Mouse (Mus musculus): ENCODE measurements around the gene Kirrel. TPM values are rescaled to one million over a fixed set of nuclear protein-coding genes. Genes with fewer than 3 reads are reported as not detected.

The Kirrel gene
- not detected in 2 replicates for polyA plus RNA-seq (2012)

DNA sequence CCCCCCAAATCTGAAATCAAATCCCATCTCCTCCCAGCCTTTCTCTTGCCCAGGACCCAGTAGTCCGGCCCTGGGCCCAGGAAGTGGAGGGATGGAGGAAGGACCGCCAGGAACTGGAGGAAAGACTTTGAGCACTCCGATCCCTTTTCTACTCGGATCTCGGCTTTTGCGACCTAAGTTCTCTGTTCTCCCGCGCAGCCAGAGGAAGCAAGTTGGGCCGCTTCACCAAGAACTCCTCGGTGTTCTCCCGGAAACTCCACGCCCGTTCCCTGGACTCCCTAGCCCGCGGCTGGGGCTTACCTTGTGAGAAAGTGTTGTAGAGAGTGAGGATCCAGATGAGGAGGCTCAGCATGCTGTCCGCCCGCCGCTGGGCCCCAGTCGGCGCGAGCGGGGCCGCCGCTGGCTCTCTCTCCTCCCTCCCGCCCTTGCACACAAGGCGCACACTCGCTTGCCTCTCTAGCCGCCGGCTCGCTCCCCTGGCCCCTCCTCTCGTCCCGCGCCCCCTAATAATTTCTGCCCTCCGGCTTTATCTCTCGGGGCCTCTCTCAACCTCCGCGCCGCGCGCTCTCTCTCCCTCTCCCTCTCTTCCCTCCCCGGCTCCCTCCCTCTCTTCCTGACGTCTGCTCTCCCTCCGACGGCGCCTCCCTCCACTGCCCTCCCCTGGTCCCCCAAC lies at the start of gene Kirrel:
Gene Kirrel, minus strand, starts transcription at position 652 of the 673 bp plus-strand sequence.
- TF ChIP-seq GATA1 (IDR thresholded peaks at IDR 0.05; ENCODE audit: low read length), result no peak

- no peak for TF ChIP-seq GATA1 (IDR thresholded peaks at IDR 0.05; ENCODE audit: low read length)
Measured at GRCm38 (mm10) chr3:87223636-87224035, 49.1 kb upstream of the Kirrel start.

DNA sequence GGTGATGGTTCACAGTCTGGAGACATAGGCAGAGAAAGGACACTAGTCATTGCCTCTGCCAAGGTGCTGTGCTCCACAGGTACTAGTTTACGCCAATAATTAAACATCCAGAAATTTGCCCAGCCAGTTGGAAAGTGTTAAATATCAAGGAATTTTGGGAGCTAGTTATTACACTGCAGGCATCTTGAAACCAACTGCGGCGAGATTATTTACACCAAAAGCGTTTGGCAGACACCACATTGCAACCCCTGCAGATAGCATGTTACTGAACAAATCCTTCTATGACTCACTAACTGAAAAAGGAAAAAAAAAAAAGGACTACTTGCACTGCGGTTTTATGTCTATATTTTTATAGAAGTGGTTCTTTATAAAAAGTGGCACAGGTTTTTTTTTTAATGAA lies 47.8 kb upstream of the Kirrel start:
- TF ChIP-seq GATA1 (IDR thresholded peaks at IDR 0.05; ENCODE audit: low read length), result no peak

DNA sequence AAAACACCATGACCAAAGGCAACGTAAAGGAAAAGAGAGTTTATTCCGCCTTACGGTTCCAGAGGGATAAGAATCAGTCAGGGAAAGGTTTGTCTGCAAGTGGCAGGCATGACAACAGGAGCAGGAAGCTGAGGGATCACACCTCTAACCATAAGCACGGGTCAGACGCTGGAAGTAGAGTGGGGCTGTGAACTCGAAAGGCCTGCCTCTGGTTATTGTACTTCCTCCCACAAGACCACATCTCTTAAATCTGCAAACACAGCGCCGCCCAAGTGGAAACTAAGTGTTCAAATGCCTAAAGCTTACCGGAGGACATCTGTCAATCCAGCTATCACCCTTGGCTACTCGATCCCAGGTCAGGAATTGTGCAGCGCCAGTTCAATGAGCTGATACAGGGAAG lies 40.6 kb upstream of the Kirrel start:
- no peak for TF ChIP-seq GATA1 (IDR thresholded peaks at IDR 0.05; ENCODE audit: low read length)

DNA sequence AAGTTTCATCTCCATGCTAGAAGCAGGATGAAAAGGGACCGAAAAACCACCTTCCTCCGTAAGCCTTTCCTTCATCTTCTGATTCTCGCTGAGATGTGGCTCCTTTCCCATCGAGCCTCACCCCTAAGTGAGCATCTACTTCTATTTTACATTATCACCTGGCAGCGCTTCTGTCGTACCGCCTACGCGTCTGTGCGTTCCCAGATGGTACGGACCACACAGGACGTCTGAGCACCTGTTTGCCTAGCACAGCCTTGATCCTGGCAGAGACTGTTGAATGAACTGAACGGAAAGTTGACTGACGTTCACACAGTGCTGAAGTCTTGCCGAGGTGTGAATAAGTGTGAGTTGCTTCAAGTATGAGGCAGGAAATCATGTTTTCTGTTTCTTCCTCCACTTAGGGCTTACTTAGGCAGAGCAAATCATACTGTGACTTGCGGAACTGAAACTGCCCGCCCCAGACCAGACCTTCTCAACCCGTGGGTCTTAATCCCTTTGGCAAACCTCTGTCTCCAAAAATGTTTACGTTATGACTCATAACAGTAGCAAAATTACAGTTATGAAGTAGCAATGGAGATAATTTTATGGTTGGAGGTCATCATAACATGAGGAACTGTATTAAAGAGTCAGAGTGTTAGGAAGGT lies 39.8 kb upstream of the Kirrel start:
- no peak for TF ChIP-seq GATA1 (IDR thresholded peaks at IDR 0.05; ENCODE audit: low read length)

DNA sequence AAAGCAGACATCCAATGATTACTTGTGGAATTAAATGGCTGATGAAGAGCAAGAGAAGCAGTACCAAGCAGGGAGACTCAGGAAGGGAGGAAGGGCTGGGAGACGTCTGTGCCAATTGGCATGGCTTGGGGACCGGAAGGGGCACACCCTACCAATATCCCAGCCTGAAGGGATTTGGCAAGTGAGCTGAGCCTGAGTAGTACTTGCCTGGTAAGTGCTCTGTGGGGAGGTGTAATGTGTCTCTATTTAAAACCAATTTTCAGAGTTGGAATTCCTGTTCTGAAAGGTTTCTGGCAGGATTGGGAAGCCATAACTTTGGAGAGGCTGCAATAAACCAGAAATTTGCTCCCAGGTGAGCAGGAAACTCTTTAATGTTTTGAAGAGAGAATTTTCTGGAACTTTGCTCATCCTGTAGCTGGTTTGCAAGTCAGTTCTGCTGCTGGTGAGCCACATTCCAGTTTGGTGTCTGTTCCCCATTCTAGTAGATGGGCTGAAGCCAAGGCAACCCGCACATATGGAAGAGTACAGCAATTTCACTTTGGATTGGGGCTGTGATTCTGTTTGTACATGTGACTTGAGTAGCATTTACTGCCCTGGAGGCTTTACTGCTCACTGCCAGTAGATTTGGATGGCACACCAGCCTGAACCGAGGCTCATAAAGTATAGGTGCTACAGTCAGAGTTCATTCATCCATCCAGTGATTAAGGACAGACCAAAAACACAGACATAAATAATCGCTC lies 32.0 kb upstream of the Kirrel start:
- no peak for TF ChIP-seq GATA1 (IDR thresholded peaks at IDR 0.05; ENCODE audit: low read length)

DNA sequence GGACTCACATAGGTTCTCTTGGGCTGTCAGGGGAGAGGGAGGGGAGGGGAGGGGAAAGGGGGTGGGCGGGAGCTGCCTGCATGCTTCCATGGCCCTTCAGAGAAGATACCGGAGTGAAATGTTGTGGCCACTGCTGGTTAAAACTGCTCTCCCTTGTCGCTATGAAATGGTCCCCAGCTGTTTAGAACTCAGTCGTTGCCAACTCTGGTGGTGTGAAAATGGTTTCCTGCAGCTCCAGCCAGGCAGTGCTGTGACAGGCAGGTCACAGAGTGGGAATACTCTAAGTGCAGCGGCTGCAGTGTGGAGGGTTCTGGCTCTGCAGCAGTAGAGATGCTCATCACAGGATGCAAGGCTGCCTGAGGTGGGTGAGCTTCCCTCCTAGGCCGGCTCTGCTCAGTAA lies 22.1 kb upstream of the Kirrel start:
- no peak for TF ChIP-seq GATA1 (IDR thresholded peaks at IDR 0.05; ENCODE audit: low read length)

DNA sequence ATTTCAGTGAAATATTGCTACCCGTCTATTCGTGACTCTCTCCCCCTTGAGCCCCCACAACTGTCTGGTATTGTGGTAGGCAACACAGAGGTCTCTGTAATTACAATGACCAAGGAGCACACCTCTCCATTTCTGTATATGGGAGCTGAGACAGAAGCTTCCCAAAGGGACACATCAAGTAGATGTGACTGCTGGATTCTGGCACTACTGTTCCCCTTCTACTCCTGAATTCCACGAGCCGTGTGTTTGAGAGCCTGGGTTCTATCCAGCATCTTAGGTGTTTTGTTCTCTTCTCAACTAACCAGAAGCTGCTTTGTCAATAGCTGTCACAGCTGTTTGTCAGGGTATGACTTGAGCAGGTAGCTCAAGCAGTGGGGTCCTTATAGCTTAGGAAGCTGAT lies 20.5 kb upstream of the Kirrel start:
- no peak for TF ChIP-seq GATA1 (IDR thresholded peaks at IDR 0.05; ENCODE audit: low read length)

DNA sequence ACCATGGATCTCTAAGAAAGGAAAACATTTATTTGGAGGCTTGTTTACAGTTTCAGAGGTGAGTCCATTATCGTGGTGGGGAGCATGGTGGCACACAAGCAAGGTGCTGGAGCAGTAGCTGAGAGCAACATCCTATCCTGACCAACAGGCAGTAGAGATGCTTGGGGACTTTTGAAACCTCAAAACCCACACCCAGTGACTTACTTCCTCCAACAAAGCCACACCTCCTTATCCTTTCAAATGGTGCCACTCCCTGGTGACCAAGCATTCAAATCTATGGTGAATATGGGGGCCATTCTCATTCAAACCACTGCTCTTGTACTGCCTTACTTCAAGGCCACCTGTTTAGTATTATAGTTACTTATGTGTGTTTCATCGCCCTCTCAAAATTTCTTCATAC lies 20.0 kb upstream of the Kirrel start:
- no peak for TF ChIP-seq GATA1 (IDR thresholded peaks at IDR 0.05; ENCODE audit: low read length)

DNA sequence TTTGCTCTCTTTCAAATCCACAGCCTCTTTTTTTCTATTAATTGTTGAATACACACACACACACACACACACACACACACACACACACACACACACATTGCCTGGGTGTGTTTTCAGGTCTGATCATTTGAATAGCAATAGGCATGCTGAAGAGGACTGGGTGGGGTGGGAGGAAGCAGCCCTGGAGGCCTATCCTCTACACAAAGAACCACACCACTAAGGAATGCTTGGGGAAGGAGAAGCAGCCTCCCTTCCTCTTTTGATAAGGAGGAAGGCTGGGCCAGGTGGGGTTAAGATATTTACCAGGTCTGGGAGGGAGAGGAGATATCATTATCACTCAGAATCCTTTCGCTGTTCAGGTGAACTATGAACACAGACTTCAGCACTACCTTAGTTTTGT lies 19.2 kb upstream of the Kirrel start:
- no peak for TF ChIP-seq GATA1 (IDR thresholded peaks at IDR 0.05; ENCODE audit: low read length)

DNA sequence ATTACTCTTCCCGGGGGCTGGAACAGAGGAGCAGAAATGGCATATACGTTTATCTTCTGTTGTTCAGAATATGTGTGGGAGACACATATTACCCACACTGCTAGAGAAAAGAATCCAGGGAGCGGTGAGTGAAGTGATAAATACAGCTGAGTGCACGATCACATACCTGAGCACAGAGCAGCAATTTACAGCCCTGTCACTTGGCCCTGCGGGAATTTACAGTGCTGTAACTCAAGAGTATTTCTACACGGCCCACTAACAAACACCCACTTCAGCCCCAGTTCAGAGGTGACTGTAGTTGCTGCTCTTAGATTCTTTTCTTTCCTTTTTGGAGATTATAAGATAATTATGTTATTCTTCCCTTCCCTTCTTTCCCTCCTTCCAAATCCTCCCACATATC lies 18.8 kb upstream of the Kirrel start:
- no peak for TF ChIP-seq GATA1 (IDR thresholded peaks at IDR 0.05; ENCODE audit: low read length)

- TF ChIP-seq GATA1 (IDR thresholded peaks at IDR 0.05; ENCODE audit: low read length), result no peak
Measured at GRCm38 (mm10) chr3:87176687-87177086, 2.1 kb upstream of the Kirrel start.

- TF ChIP-seq GATA1 (IDR thresholded peaks at IDR 0.05; ENCODE audit: low read length), result no peak
Measured at GRCm38 (mm10) chr3:87175438-87175815, 880 bp upstream of the Kirrel start.

DNA sequence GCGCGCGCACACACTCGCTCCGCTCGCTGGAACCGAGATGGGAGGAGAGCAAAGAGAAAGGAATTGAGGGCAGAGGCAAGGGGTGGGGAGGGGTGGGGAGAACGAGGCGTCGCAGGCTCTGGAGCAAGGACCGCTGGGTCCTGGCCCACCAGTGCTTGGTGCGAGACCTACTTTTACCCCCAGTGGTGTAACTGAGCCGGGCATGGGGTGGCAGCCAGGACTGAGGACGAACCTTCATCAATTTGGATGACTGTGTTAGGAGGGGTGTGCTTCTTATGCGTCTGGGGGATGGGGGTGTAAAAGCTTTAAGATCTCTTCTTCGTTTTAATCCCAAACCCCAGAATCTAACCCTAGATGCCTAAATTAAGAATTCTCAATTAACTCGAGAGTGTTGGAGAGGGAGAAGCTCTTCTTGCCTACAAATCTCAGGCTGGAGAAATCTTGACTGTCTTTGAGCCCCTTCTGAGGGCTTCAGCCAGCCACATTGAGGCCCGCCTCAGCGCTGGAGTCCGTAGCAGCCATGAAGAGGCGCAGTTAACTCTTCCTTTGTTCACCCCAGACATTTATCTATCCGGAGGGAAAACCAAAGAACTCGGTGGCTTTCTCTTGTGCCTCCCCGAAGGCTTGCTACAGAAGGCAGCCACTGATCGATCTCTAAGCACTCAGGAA lies 356 bp upstream of the Kirrel start:
- TF ChIP-seq GATA1 (IDR thresholded peaks at IDR 0.05; ENCODE audit: low read length), result no peak

DNA sequence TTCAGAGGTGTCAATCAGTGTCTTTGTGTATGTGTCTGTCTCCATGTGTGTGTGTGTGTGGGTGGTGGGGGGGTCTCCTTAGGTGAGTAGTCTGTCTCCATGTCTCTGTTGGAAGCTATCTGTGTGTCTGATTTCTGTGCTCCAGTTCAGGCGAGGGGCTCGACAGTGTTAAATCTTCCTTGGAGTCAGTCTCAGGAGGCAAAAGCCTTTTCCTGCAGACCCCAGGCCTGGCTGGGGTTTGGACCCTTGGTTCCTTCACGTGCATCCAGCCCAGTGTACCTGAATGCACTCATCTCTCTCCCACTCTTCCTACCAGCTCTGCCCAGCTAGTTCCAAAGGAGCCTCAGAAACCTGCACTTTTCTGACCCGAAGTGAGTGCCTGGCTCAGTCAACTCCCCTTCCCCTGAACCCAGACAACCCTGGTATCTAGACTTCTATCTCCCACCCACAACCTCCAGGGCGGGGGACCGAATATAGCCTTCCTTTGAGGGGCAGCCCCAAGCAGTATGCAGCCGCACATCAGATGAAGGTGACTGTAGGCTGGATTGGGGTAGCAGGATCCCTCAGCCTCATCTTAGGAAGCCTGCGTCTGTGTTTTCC lies 961 bp downstream of the Kirrel start:
- no peak for TF ChIP-seq GATA1 (IDR thresholded peaks at IDR 0.05; ENCODE audit: low read length)

GRCm38 (mm10) chr3:87173103-87173444 lies 1.5 kb downstream of the Kirrel start:
- no peak for TF ChIP-seq GATA1 (IDR thresholded peaks at IDR 0.05; ENCODE audit: low read length)

Data from G1E-ER4 (cell line).